Mouse (Mus musculus) G1E (cell line): ENCODE results near the gene Mprip. TPM values are rescaled to one million over a fixed set of nuclear protein-coding genes. Genes with fewer than 3 reads are reported as not detected.

Experiments
- ATAC-seq: 2 replicates; pipeline ENCODE4 v1.8.0; 2016; ENCODE audit warnings: mild to moderate bottlenecking; ENCODE audit not compliant: insufficient number of reproducible peaks, poor library complexity, low FRiP score, severe bottlenecking; ENCODE audit errors: extremely low read depth
- DNase-seq: peaks from one replicate; pipeline ENCODE4 v3.0.0; 2012; ENCODE audit warnings: low spot score
- H3K27me3 ChIP-seq: 2 replicates; pipeline ENCODE4 v1.6.1; 2012; ENCODE audit warnings: mild to moderate bottlenecking, low read length, inconsistent platforms; ENCODE audit not compliant: insufficient read depth
- H3K36me3 ChIP-seq: replicated peaks from 2 replicates; pipeline ENCODE3; 2012; ENCODE audit warnings: mild to moderate bottlenecking, inconsistent platforms
- H3K4me1 ChIP-seq: 2 replicates; pipeline ENCODE4 v1.6.1; 2012; ENCODE audit warnings: low read depth, low read length, inconsistent platforms, mixed read lengths; ENCODE audit not compliant: insufficient read depth
- H3K4me3 ChIP-seq: 2 replicates; pipeline ENCODE4 v1.5.1; 2012; ENCODE audit warnings: low read depth, mild to moderate bottlenecking, inconsistent platforms, low read length, moderate library complexity, mixed read lengths
- H3K9me3 ChIP-seq: replicated peaks from 2 replicates; pipeline ENCODE4 v1.6.1; 2012; ENCODE audit warnings: inconsistent platforms
- CTCF ChIP-seq: IDR thresholded peaks from 2 replicates; pipeline ENCODE4 v1.5.1; 2012; ENCODE audit warnings: low read depth, low read length, inconsistent platforms, mixed read lengths
- GATA1 ChIP-seq: IDR thresholded peaks from 2 replicates; pipeline ENCODE4 v1.6.1; 2012; ENCODE audit warnings: borderline replicate concordance, low read length, inconsistent platforms, mixed read lengths
- GATA2 ChIP-seq: IDR thresholded peaks from 2 replicates; pipeline ENCODE4 v1.6.1; 2012; ENCODE audit warnings: low read depth, low read length, inconsistent platforms, borderline replicate concordance
- POLR2AphosphoS5 ChIP-seq: IDR thresholded peaks from 2 replicates; pipeline ENCODE4 v1.6.1; 2012; ENCODE audit warnings: low read depth, low read length, inconsistent platforms; ENCODE audit not compliant: insufficient replicate concordance
- TAL1 ChIP-seq: conservative IDR thresholded peaks from 2 replicates; pipeline ENCODE4 v1.6.1; 2012; ENCODE audit warnings: low read depth, low read length, inconsistent platforms, mixed read lengths
- polyA plus RNA-seq: library from polyadenylated mRNA; stranded (reverse); fragments of >175 nt; gene quantifications from 2 replicates; pipeline ENCODE4 v1.2.3, GENCODE M21; 2012
- total RNA-seq, 2 experiments: library from RNA; stranded (forward) in 1 of 2; stranded (reverse) in 1 of 2; fragments of 200-1000 nt in 1 of 2; fragments of >200 nt in 1 of 2; fragmentation: Nextera tagmentation in 1 of 2; gene quantifications; 2 replicates each; pipeline ENCODE4 v1.2.3; 2014 to 2017

Mprip gene
- total and polyA plus RNA-seq, 3 experiments = 32.2 to 55.8 (median 43.3) TPM

GRCm38 (mm10) chr11:59737250-59737649 lies 76.1 kb downstream of the Mprip start:
- H3K9me3 ChIP-seq = no peaks in the 10 kb centered on the region
- DNase-seq (no peak), ATAC-seq (no peak)
- H3K4me1 ChIP-seq = peaks cover 12% of the 10 kb centered on the region
- no peaks in the 10 kb centered on the region for H3K27me3 ChIP-seq
- H3K4me3 ChIP-seq = no peak overlapping the region
- no peak for TF ChIP-seq GATA1
- no peak for TF ChIP-seq GATA2
- TF ChIP-seq POLR2AphosphoS5 = no peak
- no peak for TF ChIP-seq TAL1
- no peak for TF ChIP-seq CTCF
- H3K36me3 ChIP-seq = peaks cover 94% of the 10 kb centered on the region

DNA sequence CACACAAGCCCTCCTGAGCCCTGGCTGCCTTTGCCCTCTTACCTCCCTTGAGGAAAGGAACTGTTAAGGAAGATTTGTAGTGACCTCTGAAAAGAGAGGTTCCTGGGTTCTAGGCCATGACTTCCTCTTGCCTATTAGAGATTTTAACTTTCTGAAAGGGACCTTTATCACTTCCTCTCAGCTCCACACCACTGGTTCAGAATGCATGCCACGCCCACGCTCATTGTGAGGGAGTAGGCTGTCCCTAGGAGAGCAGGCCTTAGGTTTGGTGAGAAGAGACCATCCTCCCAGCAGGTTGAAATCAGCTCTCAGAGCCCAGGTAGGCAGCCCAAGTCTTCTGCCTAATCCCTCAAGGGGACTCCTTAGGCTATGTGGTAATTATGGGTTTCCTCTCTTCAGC lies 78.9 kb downstream of the Mprip start:
- Histone ChIP-seq H3K27me3 (no peaks in the 10 kb centered on the region), H3K4me1 (peaks cover 12% of the 10 kb centered on the region), H3K36me3 (peaks cover 100% of the 10 kb centered on the region), H3K9me3 (no peaks in the 10 kb centered on the region), H3K4me3 (no peak overlapping the region)
- DNase-seq (peak; percentile 28), ATAC-seq (no peak; the same call in 1 of the 2 replicates)
- TF ChIP-seq TAL1 (no peak), CTCF (no peak), GATA2 (no peak), POLR2AphosphoS5 (no peak), GATA1 (no peak)

- H3K36me3 ChIP-seq = peaks cover 89% of the 10 kb centered on the region
- no peak for TF ChIP-seq POLR2AphosphoS5
- no peak for TF ChIP-seq GATA1
- TF ChIP-seq TAL1 = no peak
- TF ChIP-seq CTCF = no peak
- TF ChIP-seq GATA2 = no peak
Observed at GRCm38 (mm10) chr11:59741915-59742314, 80.8 kb downstream of the Mprip start.

GRCm38 (mm10) chr11:59743307-59743706 lies 82.2 kb downstream of the Mprip start:
- DNase-seq (no peak), ATAC-seq (no peak)
- H3K9me3 ChIP-seq = no peaks in the 10 kb centered on the region
- peaks cover 12% of the 10 kb centered on the region for H3K4me1 ChIP-seq
- TF ChIP-seq GATA1 = no peak
- no peak for TF ChIP-seq CTCF
- no peak for TF ChIP-seq GATA2
- no peak for TF ChIP-seq POLR2AphosphoS5
- no peak for TF ChIP-seq TAL1
- H3K27me3 ChIP-seq = no peaks in the 10 kb centered on the region
- H3K4me3 ChIP-seq = no peak overlapping the region
- peaks cover 82% of the 10 kb centered on the region for H3K36me3 ChIP-seq

More at GRCm38 (mm10) chr11:59741915-59742314, 80.8 kb downstream of the Mprip start:
- ATAC-seq = no peak
- Histone ChIP-seq H3K27me3 (no peaks in the 10 kb centered on the region), H3K9me3 (no peaks in the 10 kb centered on the region), H3K4me1 (peaks cover 12% of the 10 kb centered on the region), H3K4me3 (no peak overlapping the region)
- DNase-seq = no peak

DNA sequence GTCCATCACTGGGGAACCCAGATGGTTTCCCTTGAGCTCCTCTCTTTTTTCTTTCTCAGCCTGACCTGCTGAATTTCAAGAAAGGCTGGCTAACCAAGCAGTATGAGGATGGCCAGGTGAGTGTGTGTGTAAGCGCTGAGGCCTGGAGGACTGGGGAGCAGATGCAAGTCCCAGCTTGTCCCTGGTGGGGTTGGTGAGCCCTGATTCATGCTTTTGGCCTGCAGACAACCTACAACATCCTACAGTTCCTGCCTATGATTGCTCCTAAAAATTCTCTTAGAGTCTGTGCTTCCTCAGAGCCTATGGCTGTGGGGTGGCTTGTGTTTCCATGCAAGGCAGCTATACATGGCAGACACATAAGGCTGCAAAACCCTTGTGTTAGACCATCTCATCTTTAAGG lies 82.6 kb downstream of the Mprip start:
- H3K4me1 ChIP-seq = peaks cover 12% of the 10 kb centered on the region
- H3K27me3 ChIP-seq = no peaks in the 10 kb centered on the region
- H3K36me3 ChIP-seq = peaks cover 81% of the 10 kb centered on the region

DNA sequence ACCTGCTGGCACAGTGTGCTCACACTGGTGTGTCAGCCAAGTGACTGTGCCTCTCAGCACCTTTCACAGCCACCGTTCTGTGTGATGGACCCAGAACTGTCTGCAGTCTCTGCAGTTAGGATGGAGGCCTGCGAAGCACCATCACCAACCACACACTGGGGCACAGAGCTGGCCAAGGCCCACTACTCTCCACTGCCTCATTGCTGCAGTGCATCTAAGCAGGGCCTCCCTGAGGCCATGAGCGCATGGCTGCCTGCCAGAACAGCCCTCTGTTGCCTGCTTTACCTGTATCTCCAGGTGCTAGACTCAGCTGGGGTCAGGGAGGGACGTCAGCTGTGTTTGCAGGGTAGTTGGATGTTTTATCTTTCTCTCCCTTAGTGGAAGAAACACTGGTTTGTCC lies 83.3 kb downstream of the Mprip start:
- Histone ChIP-seq H3K4me1 (peaks cover 8% of the 10 kb centered on the region), H3K4me3 (no peak overlapping the region), H3K36me3 (peaks cover 81% of the 10 kb centered on the region), H3K27me3 (no peaks in the 10 kb centered on the region), H3K9me3 (no peaks in the 10 kb centered on the region)
- DNase-seq = no peak
- ATAC-seq = no peak
- TF ChIP-seq GATA2 = no peak
- no peak for TF ChIP-seq GATA1
- no peak for TF ChIP-seq CTCF
- no peak for TF ChIP-seq POLR2AphosphoS5
- TF ChIP-seq TAL1 = no peak

More for the DNA sequence above, 82.6 kb downstream of the Mprip start:
- Histone ChIP-seq H3K9me3 (no peaks in the 10 kb centered on the region), H3K4me3 (no peak overlapping the region)
- ATAC-seq (no peak), DNase-seq (no peak)
- TF ChIP-seq GATA2 (no peak), TAL1 (no peak), CTCF (no peak)

- H3K27me3 ChIP-seq = no peaks in the 10 kb centered on the region
- H3K4me1 ChIP-seq = no peaks in the 10 kb centered on the region
- ATAC-seq (no peak), DNase-seq (no peak)
- H3K36me3 ChIP-seq = peaks cover 81% of the 10 kb centered on the region
- no peak overlapping the region for H3K4me3 ChIP-seq
- TF ChIP-seq GATA1 = no peak
- TF ChIP-seq GATA2 = no peak
- TF ChIP-seq TAL1 = no peak
- TF ChIP-seq CTCF = no peak
- TF ChIP-seq POLR2AphosphoS5 = no peak
- H3K9me3 ChIP-seq = no peaks in the 10 kb centered on the region
Observed at GRCm38 (mm10) chr11:59745851-59746250, 84.7 kb downstream of the Mprip start.
